Mouse (Mus musculus) spleen, postnatal 10 days (tissue): ENCODE measurements around the gene Zfp106.

Experiments used
- DNase-seq, 2 experiments: peaks; one replicate each; pipeline ENCODE4 v3.0.0; 2021 to 2022; ENCODE audit warnings: low spot score in 2 of 2

The Zfp106 gene

DNA sequence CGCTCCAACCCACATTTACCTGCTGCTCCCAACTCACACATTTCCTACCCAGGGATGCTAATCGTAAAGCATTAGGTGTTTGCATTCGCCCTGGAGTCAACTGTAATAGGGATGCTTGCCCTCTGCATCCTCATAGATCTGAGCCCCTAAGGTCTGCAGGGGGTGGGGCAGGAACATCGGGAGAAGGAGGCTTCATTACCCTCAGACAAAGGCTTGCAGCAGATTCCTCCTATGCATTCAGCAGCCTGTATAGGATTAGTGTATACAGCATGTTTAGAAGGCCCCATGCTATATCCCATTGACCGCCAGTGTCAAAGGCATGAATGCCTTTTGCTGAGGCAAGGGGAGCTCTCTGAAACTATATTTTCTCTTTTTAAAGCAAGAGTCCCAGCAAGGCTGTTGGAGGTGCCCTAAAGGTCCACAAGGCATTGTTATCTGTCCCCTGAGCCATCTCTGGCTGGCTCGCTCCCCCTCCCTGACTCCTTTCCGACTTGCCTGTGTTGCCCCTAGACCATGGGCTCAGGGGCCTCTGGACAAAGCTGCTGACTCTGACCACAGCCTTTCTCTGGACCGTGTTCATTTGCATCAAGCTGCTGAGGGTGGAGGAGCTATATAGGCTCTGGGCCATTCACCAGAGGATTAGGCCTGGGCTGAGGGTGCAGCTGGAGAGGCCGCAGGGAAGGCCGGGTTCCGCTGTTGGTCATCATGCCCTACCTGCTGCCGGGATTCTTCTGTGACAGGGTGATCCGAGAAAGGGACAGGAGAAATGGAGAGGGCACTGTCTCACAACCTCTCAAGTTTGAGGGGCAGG, 87.2 kb downstream of the Zfp106 start:
- no peak for DNase-seq

DNA sequence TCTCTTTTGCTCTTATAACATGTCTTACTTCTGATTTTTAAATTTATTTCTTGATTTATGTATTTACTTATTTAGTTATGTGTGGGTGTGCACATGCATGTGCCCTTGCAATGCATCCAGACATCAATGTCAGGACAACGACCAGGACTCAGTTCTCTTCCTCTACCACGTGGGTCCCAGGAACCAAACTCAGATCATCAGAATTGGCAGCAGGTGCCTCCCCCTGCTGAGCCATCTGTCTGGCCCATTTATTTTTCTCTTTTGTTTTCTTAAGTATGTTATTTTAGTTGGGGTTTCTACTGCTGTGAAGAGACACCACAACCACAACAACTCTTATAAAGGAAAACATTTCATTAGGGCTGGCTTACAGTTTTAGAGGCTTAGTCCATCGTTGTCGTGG, 92.8 kb downstream of the Zfp106 start:
- no peak for DNase-seq

DNA sequence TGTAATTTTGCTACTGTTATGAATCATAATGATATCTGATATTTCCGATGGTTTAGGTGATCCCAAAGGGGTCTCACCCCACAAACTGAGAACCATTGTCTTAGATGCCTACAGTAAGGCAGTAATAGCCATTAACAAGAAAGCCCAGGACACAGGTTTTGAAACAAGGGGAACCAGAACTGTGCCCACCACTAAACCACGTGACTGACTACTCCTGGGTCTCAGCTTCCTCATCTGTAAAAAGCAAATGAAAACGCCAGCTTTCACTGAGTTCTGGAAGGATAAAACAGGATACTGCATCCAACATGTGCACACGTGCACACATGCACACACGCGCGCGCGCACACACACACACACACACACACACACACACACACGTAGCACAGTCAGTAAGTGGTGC, 93.9 kb downstream of the Zfp106 start:
- DNase-seq, result no peak

DNA sequence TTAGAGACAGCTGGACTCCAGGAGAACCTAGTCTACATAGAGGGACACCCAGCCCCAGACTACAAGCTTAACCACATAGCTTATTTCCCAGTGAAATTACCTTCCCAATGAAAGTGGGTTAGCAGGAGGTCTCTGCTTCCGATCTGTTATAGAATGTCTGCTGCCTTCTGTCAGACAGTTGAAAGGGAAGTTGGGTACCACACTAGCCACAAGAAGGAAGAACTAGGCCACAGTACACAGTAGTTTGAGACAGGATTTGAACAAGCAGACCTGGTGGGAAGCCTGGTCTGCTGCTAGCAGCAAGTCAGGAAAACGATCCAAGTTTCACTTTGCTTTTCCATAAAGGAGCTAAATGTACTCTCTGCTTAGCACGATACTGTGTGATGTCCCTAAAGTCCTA, 94.4 kb downstream of the Zfp106 start:
- DNase-seq, result no peak

DNA sequence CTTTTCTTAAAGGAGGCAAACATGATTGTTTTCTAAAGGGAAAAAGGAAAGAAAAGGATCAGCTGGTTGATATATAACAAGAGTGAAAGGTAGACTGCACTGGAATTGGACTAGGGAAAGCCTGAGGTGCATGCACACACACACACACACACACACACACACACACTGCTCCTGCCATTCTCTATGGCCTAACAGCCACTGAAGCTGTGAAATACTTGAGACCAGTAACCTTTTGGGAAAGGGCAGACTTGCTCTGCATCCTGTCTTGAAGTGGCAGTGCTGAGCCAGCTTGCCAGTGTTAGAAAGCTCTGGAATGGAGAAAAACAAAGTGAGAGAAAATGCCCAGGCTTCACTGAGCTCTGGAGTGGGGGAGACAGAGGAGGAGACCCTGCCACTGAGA, 95.6 kb downstream of the Zfp106 start:
- DNase-seq, result no peak

DNA sequence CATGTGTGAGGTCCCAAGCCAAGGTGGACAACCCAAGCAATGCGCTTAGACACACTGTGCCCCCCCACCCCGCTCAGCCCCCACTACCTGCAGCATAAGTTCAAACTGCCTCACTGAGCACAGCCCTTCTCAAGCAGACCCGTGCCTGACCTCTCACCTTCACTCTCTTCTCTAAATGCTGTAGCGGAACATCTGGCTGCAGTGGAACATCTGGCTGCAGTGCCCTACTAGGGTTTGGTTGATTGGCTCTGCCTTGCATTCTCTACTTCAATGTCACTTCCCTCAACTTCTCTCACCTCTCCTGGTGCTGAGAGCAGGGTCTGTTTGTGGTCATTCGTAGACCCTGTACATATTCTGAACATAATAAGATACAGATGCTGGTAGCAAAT, 98.3 kb downstream of the Zfp106 start:
- DNase-seq, result no peak

DNA sequence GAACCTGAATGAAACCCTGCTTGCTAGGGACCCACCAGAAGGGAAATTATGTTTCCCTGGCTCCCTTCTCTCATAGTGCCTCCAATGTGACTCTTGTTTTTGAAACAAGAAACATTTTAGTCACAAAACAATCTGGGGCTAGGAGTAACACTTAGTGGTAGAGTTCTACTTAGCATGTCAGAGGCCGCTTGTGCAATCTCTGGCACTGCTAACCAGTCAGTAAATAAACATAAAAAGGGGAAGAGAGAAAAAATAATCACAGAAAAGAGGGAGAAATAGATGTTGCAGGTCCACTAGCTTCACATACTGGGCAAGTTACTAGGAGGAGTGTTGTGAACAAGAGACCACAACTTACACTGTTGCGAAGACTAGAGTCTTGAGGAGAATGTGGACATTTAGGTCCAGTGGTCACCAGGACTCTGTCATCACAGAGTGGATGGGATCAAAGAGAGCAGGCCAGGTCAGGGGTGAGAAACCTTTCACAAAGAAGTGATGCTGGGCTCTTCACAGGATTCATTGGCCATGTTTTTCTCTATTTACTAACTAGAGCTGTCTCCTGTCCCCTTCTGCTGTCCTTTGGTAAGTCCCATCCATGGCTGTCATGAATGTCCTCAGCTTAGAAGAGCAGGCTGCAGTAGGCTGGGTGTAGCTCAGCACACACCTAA, 98.8 kb downstream of the Zfp106 start:
- no peak for DNase-seq

DNA sequence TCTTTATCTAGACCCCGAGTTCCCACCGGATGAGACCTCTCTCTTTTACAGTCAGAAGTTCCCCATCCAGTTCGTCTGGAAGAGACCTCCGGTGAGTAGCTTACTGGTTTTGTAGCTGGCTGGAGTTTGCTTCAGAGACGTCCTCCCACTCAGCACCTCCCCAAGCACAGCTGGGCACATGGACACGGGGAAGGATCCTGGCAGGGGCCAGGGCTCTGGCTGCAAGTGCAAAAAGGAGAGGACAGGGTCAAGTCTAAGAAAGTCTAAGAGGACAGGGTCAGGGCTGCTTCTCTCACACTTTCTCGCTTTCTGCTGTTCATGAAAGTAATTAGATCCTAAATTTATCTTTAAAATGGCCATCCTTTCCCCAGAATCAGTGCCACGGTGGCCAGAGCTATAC, 99.6 kb downstream of the Zfp106 start:
- no peak for DNase-seq

DNA sequence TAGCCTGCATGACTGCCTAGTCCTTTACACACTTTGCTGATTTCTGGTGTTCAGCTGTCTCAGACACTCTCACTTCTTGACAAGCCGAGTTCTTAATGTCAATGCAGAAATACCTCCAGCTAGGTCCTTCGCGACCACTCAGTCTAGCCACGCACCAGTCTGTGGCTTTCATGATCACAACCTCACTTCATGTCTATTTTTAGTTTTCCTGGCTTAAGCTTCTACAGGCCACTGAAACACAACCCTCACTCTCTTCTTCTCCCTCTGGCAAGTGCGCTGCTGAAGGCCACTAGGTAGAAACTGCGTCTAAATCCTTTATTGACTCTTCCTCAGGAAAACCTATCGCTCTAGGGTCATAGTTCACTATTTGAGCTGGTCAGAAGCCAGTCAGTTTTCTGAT, 100.3 kb downstream of the Zfp106 start:
- DNase-seq, result no peak

DNA sequence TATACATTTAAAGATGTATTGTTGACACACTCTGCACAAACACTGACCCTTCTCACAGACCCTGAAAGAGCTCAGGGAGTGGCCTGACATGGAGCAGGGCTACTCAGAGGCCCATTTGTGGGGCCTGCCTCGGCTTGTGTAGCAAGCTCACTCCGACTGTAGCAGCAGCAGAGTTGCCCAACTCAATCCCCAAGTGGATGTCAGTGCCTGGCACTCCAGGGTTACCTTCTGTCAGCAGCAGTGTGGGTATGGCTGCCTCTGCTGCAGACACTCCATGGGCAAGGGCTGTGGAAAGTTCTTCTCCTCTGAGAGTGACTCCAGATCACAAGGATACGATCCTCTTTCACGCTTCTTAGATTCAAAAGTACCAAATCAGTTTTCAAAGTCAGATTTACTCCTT, 103.4 kb downstream of the Zfp106 start:
- DNase-seq, result no peak
